Mouse (Mus musculus): ENCODE data around the gene Etv6. TPM values are rescaled to one million over a fixed set of nuclear protein-coding genes. Genes with fewer than 3 reads are reported as not detected.

Gene Etv6
- total RNA-seq, 2 experiments from 2014 or later: 28.2 to 31.4 TPM

GRCm38 (mm10) chr6:134045092-134045868 lies 9.8 kb downstream of the Etv6 start:
- no peak for DNase-seq

GRCm38 (mm10) chr6:134046136-134046535 lies 10.6 kb downstream of the Etv6 start:
- DNase-seq: no peak

- DNase-seq: no peak
Measured at GRCm38 (mm10) chr6:134047249-134047648, 11.7 kb downstream of the Etv6 start.

GRCm38 (mm10) chr6:134047974-134048373 lies 12.5 kb downstream of the Etv6 start:
- DNase-seq: no peak

- DNase-seq: no peak
Measured at GRCm38 (mm10) chr6:134048965-134049364, 13.5 kb downstream of the Etv6 start.

- DNase-seq: no peak
Measured at GRCm38 (mm10) chr6:134050466-134050865, 15.0 kb downstream of the Etv6 start.

GRCm38 (mm10) chr6:134051950-134052349 lies 16.4 kb downstream of the Etv6 start:
- no peak for DNase-seq

- no peak for DNase-seq
Measured at GRCm38 (mm10) chr6:134053146-134053545, 17.6 kb downstream of the Etv6 start.

- no peak for DNase-seq
Measured at GRCm38 (mm10) chr6:134053566-134053965, 18.1 kb downstream of the Etv6 start.

GRCm38 (mm10) chr6:134055588-134055987 lies 20.1 kb downstream of the Etv6 start:
- no peak for DNase-seq

GRCm38 (mm10) chr6:134058451-134058850 lies 23.0 kb downstream of the Etv6 start:
- no peak for DNase-seq

- DNase-seq: no peak
Measured at GRCm38 (mm10) chr6:134058886-134059551, 23.5 kb downstream of the Etv6 start.

- no peak for DNase-seq
Measured at GRCm38 (mm10) chr6:134059552-134059891, 24.0 kb downstream of the Etv6 start.

- DNase-seq: no peak
Measured at GRCm38 (mm10) chr6:134060036-134060435, 24.5 kb downstream of the Etv6 start.

GRCm38 (mm10) chr6:134060811-134061210 lies 25.3 kb downstream of the Etv6 start:
- DNase-seq: no peak

GRCm38 (mm10) chr6:134065018-134065725 lies 29.7 kb downstream of the Etv6 start:
- DNase-seq: no peak

- DNase-seq: no peak
Measured at GRCm38 (mm10) chr6:134066112-134066511, 30.6 kb downstream of the Etv6 start.

- no peak for DNase-seq
Measured at GRCm38 (mm10) chr6:134066996-134067395, 31.5 kb downstream of the Etv6 start.

- no peak for DNase-seq
Measured at GRCm38 (mm10) chr6:134067536-134067935, 32.0 kb downstream of the Etv6 start.

- DNase-seq: no peak
Measured at GRCm38 (mm10) chr6:134072439-134072838, 36.9 kb downstream of the Etv6 start.

GRCm38 (mm10) chr6:134072906-134073305 lies 37.4 kb downstream of the Etv6 start:
- no peak for DNase-seq

GRCm38 (mm10) chr6:134074353-134074752 lies 38.9 kb downstream of the Etv6 start:
- DNase-seq: no peak

- no peak for DNase-seq
Measured at GRCm38 (mm10) chr6:134075031-134075430, 39.5 kb downstream of the Etv6 start.
